Mouse (Mus musculus) midbrain, embryonic 16.5 days (tissue): ENCODE data around the gene Mon1b. TPM values are rescaled to one million over a fixed set of nuclear protein-coding genes. Genes with fewer than 3 reads are reported as not detected.

Source experiments
- ATAC-seq: fragments of 200-750 bp; cut with Nextera tagmentation; 2 replicates; pipeline ENCODE4 v1.8.0; 2017; ENCODE audit warnings: moderate TSS enrichment
- H3K27ac ChIP-seq: fragments of 300-500 bp; sonication (generic); 2 replicates; pipeline ENCODE4 v1.5.1; 2014; ENCODE audit warnings: mild to moderate bottlenecking, low read length, mixed read lengths
- H3K27me3 ChIP-seq: fragments of 300-500 bp; sonication (generic); 2 replicates; pipeline ENCODE4 v1.6.1; 2014; ENCODE audit warnings: low read depth, low read length, mixed read lengths; ENCODE audit not compliant: control insufficient read depth, insufficient read depth
- H3K36me3 ChIP-seq: fragments of 300-500 bp; sonication (generic); 2 replicates; pipeline ENCODE4 v1.6.1; 2014; ENCODE audit warnings: mild to moderate bottlenecking, low read length, moderate library complexity, mixed read lengths; ENCODE audit not compliant: control insufficient read depth, insufficient read depth
- H3K4me1 ChIP-seq: fragments of 300-500 bp; sonication (generic); 2 replicates; pipeline ENCODE4 v1.6.1; 2014; ENCODE audit warnings: mild to moderate bottlenecking, low read length, mixed read lengths; ENCODE audit not compliant: control insufficient read depth, insufficient read depth
- H3K4me2 ChIP-seq: fragments of 300-500 bp; sonication (generic); 2 replicates; pipeline ENCODE4 v1.6.1; 2014; ENCODE audit warnings: mild to moderate bottlenecking, low read length, mixed read lengths
- H3K4me3 ChIP-seq: fragments of 300-500 bp; sonication (generic); 2 replicates; pipeline ENCODE4 v1.5.1; 2014; ENCODE audit warnings: low read depth, mild to moderate bottlenecking, low read length, moderate library complexity, mixed read lengths
- H3K9ac ChIP-seq: fragments of 300-500 bp; sonication (generic); 2 replicates; pipeline ENCODE4 v1.6.1; 2014; ENCODE audit warnings: low read depth, low read length, mixed read lengths
- H3K9me3 ChIP-seq: fragments of 300-500 bp; sonication (generic); replicated peaks from 2 replicates; pipeline ENCODE4 v1.6.1; 2014; ENCODE audit warnings: mild to moderate bottlenecking, low read length, mixed read lengths; ENCODE audit not compliant: control insufficient read depth, poor library complexity, severe bottlenecking
- WGBS: fragments of 180-500 bp; shearing (Covaris S2); extraction: QIAGEN DNeasy Blood & Tissue Kit; methylation state at CpG from one replicate; pipeline ENCODE4 v1.1.7; 2014; 5-methylcytosine and 5-hydroxymethylcytosine counted together
- polyA plus RNA-seq: library from polyadenylated mRNA; unstranded; fragments of >200 nt; fragmentation: Nextera tagmentation; extraction: Ambion mirVana; gene quantifications from 2 replicates; pipeline ENCODE4 v1.2.1, GENCODE M21; 2015

Mon1b gene
- polyA plus RNA-seq, 1 experiment from 2014 or later = 13.0 TPM

DNA sequence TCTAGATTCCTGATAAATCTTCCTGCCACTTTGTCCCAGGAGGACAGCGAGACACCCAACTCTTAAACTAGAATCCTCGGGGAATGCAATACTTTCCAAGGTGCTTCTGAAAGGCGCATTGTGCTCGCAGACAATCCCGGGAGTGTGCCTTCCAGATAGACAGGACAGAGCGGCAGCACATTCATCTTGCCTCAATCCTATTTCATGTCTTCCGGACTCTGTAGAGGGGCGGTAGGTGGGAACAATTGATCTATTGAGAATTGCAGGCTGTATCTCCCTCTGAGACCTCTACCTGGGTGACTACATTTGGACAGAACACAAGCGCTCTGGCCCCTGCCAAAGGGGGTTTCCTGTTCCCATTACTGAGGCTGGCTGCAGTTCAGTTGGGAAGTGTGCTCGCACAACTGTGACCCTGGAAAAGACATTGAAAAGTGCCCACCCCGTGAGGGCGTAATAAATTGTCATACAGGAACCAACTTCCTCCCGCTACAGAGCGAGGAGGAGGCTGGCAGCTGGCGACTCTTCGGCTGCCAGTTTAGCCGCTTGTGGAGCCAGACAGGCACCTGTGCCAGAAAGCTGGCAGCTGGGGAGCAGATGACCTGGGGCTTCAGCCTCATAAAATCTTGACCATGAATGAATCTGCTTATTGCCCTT, 52.6 kb downstream of the Mon1b start:
- no peak for ATAC-seq
- no peak overlapping the region for H3K27ac ChIP-seq
- H3K27me3 ChIP-seq = no peaks in the 10 kb centered on the region

DNA sequence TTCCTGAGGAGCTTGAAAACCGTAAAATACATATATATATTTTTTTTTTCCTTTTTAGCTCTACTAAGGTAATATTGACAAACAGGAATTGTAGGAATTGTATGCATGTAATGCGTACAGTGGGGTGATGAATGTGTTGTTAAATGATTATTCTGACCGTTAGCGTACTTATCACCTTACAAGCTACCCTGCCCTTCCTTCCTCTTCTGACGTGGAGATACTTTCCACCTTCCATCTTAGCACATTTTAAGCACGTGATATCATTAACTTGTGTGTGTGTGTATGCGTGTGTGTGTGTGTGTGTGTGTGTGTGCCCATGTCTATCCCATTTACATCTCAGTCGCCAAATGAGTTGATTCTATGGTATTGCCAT, 53.1 kb downstream of the Mon1b start:
- Histone ChIP-seq H3K9me3 (peaks cover 3% of the 10 kb centered on the region; the same call in 1 of the 2 replicates), H3K4me3 (no peak overlapping the region), H3K36me3 (no peaks in the 10 kb centered on the region), H3K27ac (no peak overlapping the region), H3K4me2 (no peak overlapping the region), H3K27me3 (no peaks in the 10 kb centered on the region), H3K4me1 (peaks cover 7% of the 10 kb centered on the region; the same call in 1 of the 2 replicates), H3K9ac (no peak overlapping the region)
- WGBS = 92% methylated on average over 8 of the region's 8 CpGs
- no peak for ATAC-seq

More for the DNA sequence above, 52.6 kb downstream of the Mon1b start:
- Histone ChIP-seq H3K4me3 (no peak overlapping the region), H3K9me3 (peaks cover 3% of the 10 kb centered on the region; the same call in 1 of the 2 replicates), H3K4me2 (no peak overlapping the region), H3K4me1 (peaks cover 7% of the 10 kb centered on the region; the same call in 1 of the 2 replicates), H3K36me3 (no peaks in the 10 kb centered on the region), H3K9ac (no peak overlapping the region)
- WGBS = 78% methylated on average over 17 of the region's 17 CpGs

DNA sequence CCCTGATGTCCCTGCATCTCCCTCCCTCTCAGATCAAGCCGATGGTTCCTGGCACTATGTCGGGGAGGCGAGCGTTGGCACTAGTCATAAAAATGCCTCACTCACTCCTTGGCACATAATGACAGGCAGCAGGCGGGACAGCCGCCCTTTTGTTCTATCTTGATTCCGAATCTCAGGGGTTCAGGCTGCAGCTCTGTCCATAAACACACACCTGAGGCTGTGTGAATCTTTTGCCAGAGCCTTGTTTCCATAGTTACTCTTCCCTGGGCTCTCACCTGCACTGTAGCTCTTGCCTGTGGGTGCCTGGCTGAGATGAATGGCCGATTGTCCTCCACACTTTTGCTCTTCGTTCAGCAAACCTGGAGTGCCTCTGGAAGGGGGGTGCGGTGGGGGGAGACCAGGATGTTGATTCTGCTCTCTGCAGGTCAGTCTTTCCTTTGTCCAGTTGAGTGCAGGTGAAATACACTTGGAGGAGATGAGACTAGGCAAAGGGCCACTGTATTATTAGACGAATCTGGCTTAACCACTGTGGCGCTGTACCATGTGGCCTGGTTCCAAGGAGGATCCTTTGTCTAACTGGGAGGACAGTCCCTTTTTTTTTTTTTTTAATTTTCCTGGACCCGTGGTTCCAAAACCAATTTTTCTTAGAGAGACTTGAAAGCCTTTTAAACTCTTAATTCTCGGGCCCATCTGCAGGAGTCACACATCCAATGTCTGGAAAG, 56.4 kb downstream of the Mon1b start:
- 68% methylated on average over 14 of the region's 14 CpGs for WGBS
- Histone ChIP-seq H3K36me3 (no peaks in the 10 kb centered on the region), H3K9me3 (no peaks in the 10 kb centered on the region), H3K9ac (no peak overlapping the region), H3K4me3 (no peak overlapping the region), H3K4me2 (no peak overlapping the region; the same call in 1 of the 2 replicates), H3K27me3 (no peaks in the 10 kb centered on the region), H3K27ac (peak overlapping the region; percentile 64), H3K4me1 (peaks cover 7% of the 10 kb centered on the region; the same call in 1 of the 2 replicates)
- ATAC-seq = 0 out of 2 replicates have a peak, but pooled peaks have one; percentile 66

Other genes with a start within 250 kb of the Mon1b start
- not detected in 2 replicates for gene Syce1l, start 7.6 kb downstream of the Mon1b start, polyA plus RNA-seq
- gene Adamts18, start 213.2 kb downstream of the Mon1b start, polyA plus RNA-seq = 2.1 and 3.8 TPM in 2 replicates